Mouse (Mus musculus): ENCODE measurements around the gene Lcn11. TPM values are rescaled to one million over a fixed set of nuclear protein-coding genes. Genes with fewer than 3 reads are reported as not detected.
"Not testable (repeated sequence)": the region's sequence is repeated elsewhere in the genome, so short reads cannot be mapped to it uniquely, and the experiment has no call there.

Lcn11 gene
- not detected for total RNA-seq (2021)
- long read RNA-seq, experiment 1: 0 reads
- long read RNA-seq, experiment 2: 0 reads

DNA sequence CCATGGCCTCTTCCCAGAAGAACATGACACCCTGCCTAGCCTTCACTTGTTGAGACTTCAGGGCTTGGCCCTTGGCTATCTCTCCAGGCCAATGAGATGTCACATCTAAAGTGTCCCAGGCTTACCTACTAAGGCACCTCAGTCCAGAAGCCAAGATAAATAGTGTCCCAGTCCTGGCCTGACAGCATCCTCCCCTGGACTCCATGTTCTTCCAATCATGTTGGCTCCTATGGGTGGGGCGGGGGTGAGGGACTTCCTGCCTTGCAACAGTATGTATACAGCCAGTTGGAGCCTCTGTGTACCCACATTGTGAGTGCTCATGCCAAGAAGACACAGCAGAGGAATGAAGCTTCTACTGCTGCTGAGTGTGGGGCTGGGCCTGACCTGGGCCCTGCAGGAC, at the start of gene Lcn11:
Lcn11 (plus strand) TSS at position 301 of the 400 bp plus-strand sequence.
- Histone ChIP-seq H3K4me3 (no peak within 1 kb of the TSS), H3K27ac (no peak within 1 kb of the TSS)
- TF ChIP-seq CTCF (conservative IDR thresholded peaks at IDR 0.05): no peak
- DNase-seq (ENCODE audit: low spot score in 2 of 2): no peak

DNA sequence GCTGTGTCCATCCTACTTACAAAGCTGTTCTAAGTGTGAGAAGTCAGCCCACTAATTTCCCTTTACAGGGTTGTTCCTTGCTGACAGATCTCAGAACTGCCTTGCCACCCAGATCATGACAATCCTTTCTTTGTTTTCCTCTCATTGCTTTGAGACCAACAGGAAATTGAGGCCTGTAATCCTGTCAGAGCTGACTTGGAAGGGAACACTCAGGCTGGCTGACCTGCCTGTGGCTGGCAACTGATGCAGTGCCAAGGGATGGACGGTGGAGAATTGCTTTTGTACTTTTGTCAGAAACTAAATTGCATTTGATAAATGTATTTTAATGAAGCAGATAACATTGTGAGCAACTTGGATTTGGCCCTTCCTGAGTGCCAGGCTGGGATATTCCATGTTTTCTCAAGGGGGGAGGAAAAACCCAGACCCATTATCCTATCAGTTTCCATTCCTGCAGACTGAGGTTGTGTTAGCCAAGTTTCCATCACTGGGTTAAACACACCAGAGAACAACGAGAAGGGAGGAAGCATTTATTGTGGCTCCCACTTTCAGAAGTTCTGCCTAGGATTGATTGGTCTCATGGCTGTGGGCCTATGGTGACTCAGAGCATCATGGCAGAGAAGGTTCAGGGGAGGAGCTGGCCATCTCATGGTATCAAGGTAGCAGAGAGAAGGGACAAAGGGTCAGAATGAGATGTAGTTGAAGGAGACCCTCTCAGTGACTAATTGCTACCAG, 43.5 kb upstream of the Lcn11 start:
- H3K27ac ChIP-seq: no peak overlapping the region
- no peak for DNase-seq (ENCODE audit: low spot score in 2 of 2)
- TF ChIP-seq CTCF (conservative IDR thresholded peaks at IDR 0.05): no peak
- H3K4me3 ChIP-seq: no peak overlapping the region

DNA sequence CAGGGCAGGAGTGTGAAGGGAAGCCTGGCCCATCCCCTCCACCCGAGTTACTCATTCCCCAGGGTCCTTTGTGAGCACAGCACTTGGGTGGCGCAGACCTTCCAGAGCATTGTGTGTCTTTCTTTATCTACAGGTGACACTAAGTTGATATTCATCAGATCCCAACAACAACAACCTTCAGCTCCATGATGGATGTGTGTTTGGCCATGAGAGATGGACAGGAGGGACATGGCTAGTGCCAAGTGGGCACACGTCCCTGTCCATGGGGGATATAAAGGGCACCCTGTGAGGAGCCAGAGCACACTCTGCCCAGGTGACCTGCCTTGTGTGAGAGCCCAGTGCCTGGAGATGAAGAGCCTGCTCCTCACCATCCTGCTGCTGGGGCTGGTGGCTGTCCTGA, 40.1 kb upstream of the Lcn11 start, which contains the start of gene Obp2b:
Obp2b (plus strand) TSS at position 301 of the 400 bp plus-strand sequence.
- H3K4me3 ChIP-seq; DNase-seq (ENCODE audit: low spot score in 2 of 2); H3K27ac ChIP-seq: not testable (repeated sequence)

DNA sequence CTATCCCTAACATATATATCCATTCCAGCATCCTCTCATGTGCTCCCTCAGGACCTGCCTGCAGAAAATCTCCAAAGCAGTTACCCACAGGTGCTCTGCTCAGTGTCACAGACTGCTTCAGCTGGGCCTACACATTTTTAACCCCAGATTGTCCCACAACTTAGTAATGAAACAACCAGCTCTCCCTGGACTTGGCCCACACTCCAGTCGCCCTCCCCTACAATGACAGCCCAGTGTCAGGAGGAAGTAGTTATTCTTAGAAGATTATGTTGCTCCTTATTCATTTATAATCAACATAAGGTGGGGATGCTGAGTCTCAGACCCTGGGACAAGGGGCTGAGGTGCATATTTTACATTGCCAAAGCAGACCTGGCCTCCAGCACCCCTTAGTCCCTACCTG, 35.1 kb upstream of the Lcn11 start:
- DNase-seq (ENCODE audit: low spot score in 2 of 2): no peak
- Histone ChIP-seq H3K27ac (no peak overlapping the region), H3K4me3 (no peak overlapping the region)
- no peak for TF ChIP-seq CTCF (conservative IDR thresholded peaks at IDR 0.05)

DNA sequence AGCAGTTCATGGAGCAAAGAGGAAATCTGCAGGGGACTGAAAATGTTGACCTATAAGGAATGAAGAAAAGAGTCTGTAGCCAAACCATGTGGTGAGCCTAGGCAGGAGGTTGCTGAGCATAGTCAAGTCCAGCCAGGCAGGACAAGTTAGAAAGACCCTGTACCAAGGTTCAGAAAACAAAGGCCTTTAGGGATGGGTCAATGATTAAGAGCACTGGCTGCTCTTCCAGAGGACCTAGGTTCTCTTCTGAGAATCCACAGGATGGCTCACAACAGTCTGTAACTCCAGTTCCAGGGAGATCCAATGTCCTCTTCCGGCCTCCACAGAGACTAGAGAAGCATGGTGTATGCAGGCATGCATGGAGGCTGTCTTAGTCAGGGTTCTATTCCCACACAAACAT, 22.6 kb upstream of the Lcn11 start:
- Histone ChIP-seq H3K4me3 (no peak overlapping the region), H3K27ac (no peak overlapping the region)
- no peak for TF ChIP-seq CTCF (conservative IDR thresholded peaks at IDR 0.05)
- DNase-seq (ENCODE audit: low spot score in 2 of 2): no peak

DNA sequence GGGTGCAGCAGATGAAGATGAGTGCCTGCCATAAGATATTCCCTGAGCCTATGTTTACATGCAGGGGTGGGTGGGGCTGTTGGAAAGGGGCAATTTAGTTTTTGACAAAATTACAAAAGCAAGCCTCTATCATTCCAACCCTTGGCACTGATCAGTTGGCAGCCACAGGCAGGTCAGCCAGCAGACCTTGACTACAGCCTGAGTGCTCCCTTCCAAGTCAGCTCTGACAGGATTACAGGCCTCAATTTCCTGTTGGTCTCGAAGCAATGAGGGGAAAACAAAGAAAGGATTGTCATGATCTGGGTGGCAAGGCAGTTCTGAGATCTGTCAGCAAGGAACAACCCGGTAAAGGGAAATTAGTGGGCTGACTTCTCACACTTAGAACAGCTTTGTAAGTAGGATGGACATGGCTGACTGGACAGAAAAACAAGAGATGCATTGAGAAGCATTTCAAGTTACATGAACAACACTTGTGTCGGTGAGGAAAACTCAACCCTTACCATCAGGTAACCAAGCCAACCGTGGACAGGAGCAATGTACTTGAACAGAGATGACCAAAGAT, 18.7 kb upstream of the Lcn11 start:
- TF ChIP-seq CTCF (conservative IDR thresholded peaks at IDR 0.05): no peak
- Histone ChIP-seq H3K4me3 (no peak overlapping the region), H3K27ac (no peak overlapping the region)
- no peak for DNase-seq (ENCODE audit: low spot score in 2 of 2)

DNA sequence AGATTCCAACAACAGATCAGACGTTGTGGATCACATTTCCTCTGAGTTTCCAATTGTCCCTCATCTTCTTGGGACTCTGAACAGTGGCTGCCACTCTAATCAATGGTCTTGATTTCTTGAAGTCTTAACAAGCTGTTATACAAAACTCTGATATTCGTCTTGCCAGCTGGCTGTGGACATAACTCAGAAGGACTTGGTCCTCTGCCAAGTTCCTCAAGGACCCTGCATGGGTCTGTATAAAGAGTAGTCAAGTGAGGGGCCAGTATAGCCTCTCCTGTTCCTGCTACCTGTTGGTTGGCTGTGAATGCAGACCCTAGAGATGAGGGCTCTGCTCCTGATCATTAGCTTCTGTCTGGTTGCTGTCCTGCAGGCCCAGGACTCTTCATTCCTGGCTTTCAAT, 11.5 kb upstream of the Lcn11 start, which contains the start of gene Lcn3:
Lcn3 (plus strand) TSS at position 301 of the 400 bp plus-strand sequence.
- no peak for DNase-seq (ENCODE audit: low spot score in 2 of 2)
- no peak within 1 kb of the TSS for H3K4me3 ChIP-seq
- no peak for TF ChIP-seq CTCF (conservative IDR thresholded peaks at IDR 0.05)
- H3K27ac ChIP-seq: no peak within 1 kb of the TSS

DNA sequence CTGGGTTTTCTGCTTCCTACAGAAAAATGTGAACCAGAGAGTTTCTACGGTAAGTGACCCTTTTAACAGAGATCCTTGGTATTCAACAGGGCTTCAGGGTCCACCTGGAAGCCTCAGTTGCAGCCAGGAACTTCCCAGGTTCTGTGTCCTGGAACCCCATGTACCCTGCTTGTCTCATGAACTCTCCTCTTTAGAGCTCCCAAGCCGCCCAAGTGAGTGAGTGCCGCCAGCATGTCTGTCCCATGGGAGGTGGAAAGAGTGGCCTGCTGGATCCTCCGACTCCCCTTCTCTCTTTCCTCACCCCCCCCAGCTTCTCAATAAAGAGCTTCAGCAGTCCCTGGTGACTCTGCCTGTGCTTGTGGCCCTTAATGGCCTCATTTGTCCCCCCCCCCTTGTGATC, 9.1 kb upstream of the Lcn11 start:
- DNase-seq (ENCODE audit: low spot score in 2 of 2): no peak
- H3K27ac ChIP-seq: no peak overlapping the region
- TF ChIP-seq CTCF (conservative IDR thresholded peaks at IDR 0.05): no peak
- no peak overlapping the region for H3K4me3 ChIP-seq

DNA sequence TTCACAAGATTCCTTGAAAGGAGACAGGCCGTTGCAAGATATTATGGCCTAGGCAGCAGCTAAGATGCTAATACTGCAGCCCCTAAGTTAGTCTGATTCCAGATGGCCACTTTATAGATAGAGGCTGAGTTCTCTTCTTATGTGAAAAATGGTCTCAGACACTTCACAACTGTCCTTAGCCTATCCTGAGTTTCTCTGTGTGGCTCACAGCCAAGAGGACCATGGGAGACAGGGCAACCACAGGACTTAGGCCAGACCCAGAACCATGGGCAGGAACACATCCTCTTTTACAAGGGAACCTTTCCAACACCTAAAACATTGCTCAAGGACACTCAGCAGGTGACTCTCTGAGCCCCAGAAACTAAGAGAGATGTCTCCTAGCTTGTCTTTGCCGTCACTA, 3.3 kb upstream of the Lcn11 start:
- TF ChIP-seq CTCF (conservative IDR thresholded peaks at IDR 0.05): no peak
- no peak overlapping the region for H3K27ac ChIP-seq
- DNase-seq (ENCODE audit: low spot score in 2 of 2): no peak
- H3K4me3 ChIP-seq: no peak overlapping the region

DNA sequence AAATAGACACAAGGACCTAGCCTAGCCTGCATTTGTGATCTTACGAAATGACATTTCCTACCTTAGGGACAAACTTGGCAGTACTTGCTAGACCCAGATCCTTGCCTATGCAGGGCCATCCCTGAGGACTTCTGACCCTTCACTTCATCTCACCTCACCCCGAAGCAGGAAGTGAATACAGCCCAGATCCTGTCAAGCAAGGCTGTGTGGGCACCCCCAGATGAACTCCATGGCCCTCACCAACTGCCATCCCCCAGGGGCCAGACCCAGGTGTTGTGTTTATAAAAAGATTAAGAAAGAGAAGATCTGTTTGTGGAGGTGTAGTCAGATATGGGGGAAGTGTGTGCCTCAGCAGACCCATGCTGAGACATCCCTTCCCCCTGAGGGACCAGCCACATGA, 2.2 kb upstream of the Lcn11 start:
- Histone ChIP-seq H3K4me3 (no peak overlapping the region), H3K27ac (no peak overlapping the region)
- DNase-seq (ENCODE audit: low spot score in 2 of 2): no peak
- TF ChIP-seq CTCF (conservative IDR thresholded peaks at IDR 0.05): no peak

DNA sequence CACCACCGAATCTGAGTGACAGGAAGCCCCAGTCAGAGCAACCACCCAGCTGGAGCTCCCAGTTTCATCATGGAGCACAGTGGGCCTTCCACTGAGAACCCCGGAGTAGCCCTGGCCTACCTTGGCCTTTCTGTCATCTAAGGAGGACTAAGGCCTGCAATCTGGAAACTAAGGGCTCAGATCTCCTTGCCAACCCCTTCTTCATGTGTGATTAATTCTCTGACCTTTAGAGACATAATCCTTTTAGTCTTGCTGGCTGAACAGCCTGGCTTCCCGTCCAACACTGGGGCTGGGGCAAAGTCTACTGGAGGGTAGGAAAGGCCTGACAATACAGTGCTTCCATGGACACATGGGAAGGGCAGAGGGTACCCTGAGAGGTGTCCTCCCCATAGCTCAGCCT, 826 bp upstream of the Lcn11 start:
- no peak for DNase-seq (ENCODE audit: low spot score in 2 of 2)
- no peak overlapping the region for H3K27ac ChIP-seq
- no peak for TF ChIP-seq CTCF (conservative IDR thresholded peaks at IDR 0.05)
- H3K4me3 ChIP-seq: no peak overlapping the region

DNA sequence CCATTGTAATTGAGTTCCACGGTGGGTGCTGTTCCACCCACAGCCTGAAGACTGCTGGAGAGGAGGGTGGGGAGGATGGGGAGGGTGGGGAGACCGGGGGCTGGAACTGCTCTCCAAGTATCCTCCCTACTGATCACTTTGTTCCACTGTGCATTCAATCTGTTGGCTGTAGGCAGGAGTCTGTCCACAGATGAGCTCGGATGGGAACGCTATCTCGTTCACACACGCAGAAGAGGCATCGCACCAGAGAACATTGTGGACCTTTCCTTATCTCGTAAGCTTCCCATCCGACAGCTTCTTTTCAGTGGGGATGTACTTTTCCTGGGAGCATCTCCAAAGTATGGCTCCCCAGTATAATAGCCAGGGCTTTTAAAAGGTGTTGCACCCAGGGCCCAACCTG, 2.3 kb downstream of the Lcn11 start:
- no peak for DNase-seq (ENCODE audit: low spot score in 2 of 2)
- Histone ChIP-seq H3K27ac (no peak overlapping the region), H3K4me3 (no peak overlapping the region)
- TF ChIP-seq CTCF (conservative IDR thresholded peaks at IDR 0.05): no peak

DNA sequence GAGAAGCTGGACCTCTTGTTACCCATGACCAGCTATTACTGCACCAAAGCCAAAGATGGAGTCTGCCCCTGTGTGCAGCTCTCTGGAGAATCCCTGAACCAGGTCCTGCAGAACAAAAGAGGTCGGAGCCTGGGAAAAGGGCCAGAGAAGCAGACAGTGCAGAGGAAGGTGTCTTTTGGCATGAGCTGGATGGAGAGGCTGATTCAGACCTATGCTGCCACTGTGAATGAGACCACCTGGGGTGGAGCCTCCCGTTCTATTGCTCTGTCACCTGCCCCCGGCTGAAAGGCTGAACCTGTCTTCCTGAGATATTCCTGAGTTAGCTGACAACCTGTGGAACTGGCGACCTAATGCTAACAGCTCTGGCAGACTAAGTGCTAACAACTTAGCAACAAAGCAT, 4.1 kb downstream of the Lcn11 start:
- Histone ChIP-seq H3K27ac (no peak overlapping the region), H3K4me3 (no peak overlapping the region)
- TF ChIP-seq CTCF (conservative IDR thresholded peaks at IDR 0.05): no peak
- DNase-seq (ENCODE audit: low spot score in 2 of 2): no peak

DNA sequence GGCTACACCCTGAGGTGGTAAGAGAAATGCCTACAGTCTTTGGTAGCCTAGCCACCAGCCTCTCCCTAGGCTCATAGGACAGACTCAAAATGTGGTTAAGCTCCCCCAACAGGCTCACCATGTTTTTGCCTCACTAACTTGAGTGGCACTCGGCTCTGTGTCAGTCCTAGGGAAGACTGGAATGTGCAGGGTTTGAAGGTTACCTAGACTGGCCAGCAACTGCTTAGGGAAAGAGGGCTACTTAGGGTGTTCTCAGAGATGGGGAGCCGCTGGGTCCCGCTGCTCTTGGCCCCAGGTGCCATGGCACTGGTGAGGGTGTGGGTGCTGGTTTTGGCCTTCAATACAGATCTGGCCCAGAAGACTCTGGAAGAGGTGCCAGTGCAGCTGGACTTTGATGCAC, 5.1 kb downstream of the Lcn11 start, which contains the start of gene Gm13539:
Gm13539 (plus strand) TSS at position 301 of the 400 bp plus-strand sequence.
- no peak for DNase-seq (ENCODE audit: low spot score in 2 of 2)
- Histone ChIP-seq H3K4me3 (no peak within 1 kb of the TSS), H3K27ac (no peak within 1 kb of the TSS)
- TF ChIP-seq CTCF (conservative IDR thresholded peaks at IDR 0.05): no peak
